In the genomic region with DNA sequence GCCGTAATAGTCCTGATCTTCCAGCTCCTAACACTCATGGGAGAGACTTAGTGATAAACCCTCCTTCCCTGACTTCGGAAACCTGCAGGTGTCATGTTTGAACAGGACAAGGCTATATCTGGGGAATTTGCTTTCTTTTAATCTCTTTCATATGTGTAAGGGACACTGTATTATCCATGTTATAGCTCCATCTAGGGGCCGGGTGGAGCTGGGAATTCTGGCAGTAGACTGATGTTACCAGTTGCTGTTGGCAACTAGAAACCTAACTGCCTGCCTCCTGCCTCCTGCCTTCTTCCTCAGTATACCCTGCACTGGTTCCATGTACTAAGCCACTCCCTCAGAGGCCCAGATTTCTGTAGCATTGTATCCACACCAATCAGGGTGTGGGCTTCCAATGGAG, we compare ENCODE assay signal across 9 mouse cellular contexts. TPM values are rescaled to one million over a fixed set of nuclear protein-coding genes. Genes with fewer than 3 reads are reported as not detected.
DNase-seq lines count a peak whose midpoint lies in the region; TF ChIP-seq lines count a peak whose summit lies in the region.
"Had no signal": no experiment of that assay in that cellular context is flagged by ENCODE, and none has a peak within 500 bp of the region (broad histone marks: within the 10 kb centered on the region; RNA-seq: fewer than 3 reads in every experiment).

No protein-coding gene starts in this region.

- no peaks in the 10 kb centered on the region for H3K79me2 ChIP-seq in CH12.LX (replicated peaks; ENCODE audit: control insufficient read depth, extremely low read depth, insufficient read depth, poor library complexity, severe bottlenecking)

- intact Hi-C loops in gastrocnemius, adult 2 months (cut with DNase I), result no loop called here

- in situ Hi-C loops in CH12.LX (cut with MboI; ENCODE audit: low pct_ligation_motif_present, low pct_unique_long_range_greater_than_20kb, low sequenced_read_pairs), result no loop called here

- no peaks in the 10 kb centered on the region for H3K36me3 ChIP-seq in CH12.LX (replicated peaks in 1 of 2; ENCODE audit: control insufficient read depth in 1 of 2, insufficient read depth in 1 of 2, low read length in 1 of 2)

- no peak overlapping the region for H3K27ac ChIP-seq in gastrocnemius, adult 2 months
- H3K27ac ChIP-seq in CH12.LX (ENCODE audit: insufficient read depth, low read depth), result no peak overlapping the region

- no peaks in the 10 kb centered on the region for H3K9me3 ChIP-seq in CH12.LX (replicated peaks; ENCODE audit: low read length)

- peak; percentile 48 for TF ChIP-seq CTCF in gastrocnemius, adult 2 months (IDR thresholded peaks at IDR 0.05)
- peak; percentile 8 to 44; a peak in 2 of 4 replicates for TF ChIP-seq CTCF in CH12.LX (conservative IDR thresholded peaks at IDR 0.05 in 1 of 2, IDR thresholded peaks at IDR 0.05 in 1 of 2; ENCODE audit: low read depth in 2 of 2, low read length in 2 of 2)
- no peak for TF ChIP-seq CTCF in brain, embryonic 14.5 days (IDR thresholded peaks at IDR 0.05; ENCODE audit: borderline replicate concordance, extremely low read depth, insufficient read depth, insufficient read length)

- no peak for TF ChIP-seq POLR2A in CH12.LX (IDR thresholded peaks at IDR 0.05; ENCODE audit: low read depth, low read length)
- no peak for TF ChIP-seq POLR2A in brain, embryonic 14.5 days (IDR thresholded peaks at IDR 0.05; ENCODE audit: borderline replicate concordance, extremely low read depth, insufficient read depth, insufficient read length, poor library complexity, severe bottlenecking)

- H3K9ac ChIP-seq in CH12.LX (ENCODE audit: insufficient read depth, low read depth), result no peak overlapping the region

- TF ChIP-seq EP300 in CH12.LX (IDR thresholded peaks at IDR 0.05; ENCODE audit: low read length), result no peak

- dilution Hi-C loops in CH12.LX (cut with MboI; ENCODE audit: extremely low pct_ligation_motif_present, extremely low pct_unique_long_range_greater_than_20kb, low sequenced_read_pairs), result no loop called here

- no peak overlapping the region for H3K4me3 ChIP-seq in gastrocnemius, adult 2 months
- no peak overlapping the region for H3K4me3 ChIP-seq in CH12.LX (replicated peaks in 1 of 3; ENCODE audit: low read depth in 2 of 3, low read length in 2 of 3, poor library complexity in 1 of 3)

- no peaks in the 10 kb centered on the region for H3K4me1 ChIP-seq in CH12.LX (ENCODE audit: control insufficient read depth in 1 of 2, insufficient read depth in 2 of 2)

- H3K4me2 ChIP-seq in CH12.LX (ENCODE audit: insufficient read depth, low read depth, poor library complexity, severe bottlenecking), result no peak overlapping the region

- no peak for DNase-seq in gastrocnemius, adult 2 months
- DNase-seq in gastrocnemius, adult 8-10 months (ENCODE audit: low spot score in 2 of 2), result no peak
- DNase-seq in CH12.LX (ENCODE audit: extremely low read depth), result peak; percentile 8
- DNase-seq in brain, embryonic 14.5 days (ENCODE audit: low read depth), result peak; percentile 9
- DNase-seq in induced T-regulatory cell, adult 2 months (ENCODE audit: low read depth), result peak; percentile 7
- peak; percentile 2 to 8 for DNase-seq in left cerebral cortex, adult 8-10 months (ENCODE audit: low spot score in 2 of 2)
- peak; percentile 37 to 39 for DNase-seq in right cerebral cortex, postnatal 10 days (ENCODE audit: low spot score in 2 of 2)
- DNase-seq in thymus, postnatal 10 days (ENCODE audit: low spot score in 2 of 2), result no peak

- H3K27me3 ChIP-seq in CH12.LX (replicated peaks), result no peaks in the 10 kb centered on the region

- peak; percentile 35 for TF ChIP-seq RAD21 in CH12.LX (IDR thresholded peaks at IDR 0.05; ENCODE audit: low read depth, low read length)

TF ChIP-seq in CH12.LX, 34 proteins besides CTCF, POLR2A, EP300 and RAD21:
- TF ChIP-seq UBTF (IDR thresholded peaks at IDR 0.05; ENCODE audit: low read depth, low read length), result no peak
TF ChIP-seq in CH12.LX: peak in this region for 0.

RNA-seq across cellular contexts. Expression of a gene that starts 16.4 kb away (rescaled TPM):
- not detected for total RNA-seq in gastrocnemius, adult 2 months (2021)
- total RNA-seq in gastrocnemius, adult 8-10 months (2022), result not detected
- total RNA-seq in CH12.LX (2012; rRNA removed) (not detected in 2 replicates), CH12.LX (2014; rRNA removed) (not detected in 2 replicates)
- not detected in 2 replicates for polyA plus RNA-seq in CH12.LX (2012; ENCODE audit: insufficient read length, low read depth)
- 0.09 and 0.26 TPM in 2 replicates for polyA plus RNA-seq in brain, embryonic 14.5 days (2012; rRNA removed)
- total RNA-seq in left cerebral cortex, adult 8-10 months (2022), result not detected
- total RNA-seq: heart, postnatal 36 days had no signal

RNA-seq across cellular contexts. Expression of a gene that starts 36.8 kb away (rescaled TPM):
- not detected for total RNA-seq in gastrocnemius, adult 2 months (2021)
- not detected for total RNA-seq in gastrocnemius, adult 8-10 months (2022)
- total RNA-seq in CH12.LX (2012; rRNA removed) (not detected in 2 replicates), CH12.LX (2014; rRNA removed) (not detected in 2 replicates)
- not detected in 2 replicates for polyA plus RNA-seq in CH12.LX (2012; ENCODE audit: insufficient read length, low read depth)
- polyA plus RNA-seq in brain, embryonic 14.5 days (2012; rRNA removed), result not detected in 2 replicates
- not detected for total RNA-seq in left cerebral cortex, adult 8-10 months (2022)
- total RNA-seq: heart, postnatal 36 days had no signal

RNA-seq across cellular contexts. Expression of a gene that starts 50.3 kb away (rescaled TPM):
- total RNA-seq in gastrocnemius, adult 2 months (2021), result not detected
- not detected for total RNA-seq in gastrocnemius, adult 8-10 months (2022)
- total RNA-seq in CH12.LX (2012; rRNA removed), result not detected in 2 replicates
- not detected in 2 replicates for total RNA-seq in CH12.LX (2014; rRNA removed)
- not detected in 2 replicates for polyA plus RNA-seq in CH12.LX (2012; ENCODE audit: insufficient read length, low read depth)
- polyA plus RNA-seq in brain, embryonic 14.5 days (2012; rRNA removed), result not detected in 2 replicates
- total RNA-seq in left cerebral cortex, adult 8-10 months (2022), result not detected
- total RNA-seq: heart, postnatal 36 days had no signal

Comparison
In these comparisons a context has a peak if more than half of its experiments do, and no peak if none do; other contexts are left out.
1. DNase-seq: peak in CH12.LX (single experiment), brain, embryonic 14.5 days (single experiment), induced T-regulatory cell, adult 2 months (single experiment), left cerebral cortex, adult 8-10 months (2 of 2) and right cerebral cortex, postnatal 10 days (2 of 2); none in gastrocnemius, adult 2 months (single experiment), gastrocnemius, adult 8-10 months (0 of 2) and thymus, postnatal 10 days (0 of 2).